Mouse (Mus musculus): ENCODE results near the gene Trnau1ap.

DNA sequence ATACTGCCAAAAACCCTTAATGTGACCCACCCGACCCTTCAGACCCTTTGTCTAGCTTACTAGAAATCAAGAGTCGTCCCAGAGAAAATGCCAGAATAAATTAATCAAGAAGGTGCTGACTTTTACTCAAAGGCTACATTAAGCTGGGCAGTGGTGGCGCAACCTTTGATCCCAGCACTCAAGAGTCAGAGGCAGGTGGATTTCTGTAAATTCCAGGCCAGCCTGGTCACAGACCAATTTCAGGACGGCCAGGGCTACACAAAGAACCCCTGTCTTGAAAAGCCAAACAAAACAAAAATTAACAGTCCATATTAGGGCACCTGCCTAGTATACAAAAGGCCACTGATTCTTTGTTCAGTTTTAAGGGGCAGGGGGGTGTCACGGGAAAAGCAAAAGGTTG, 2.9 kb downstream of the Trnau1ap start:
- TF ChIP-seq POLR2A (IDR thresholded peaks at IDR 0.05; ENCODE audit: control insufficient read depth, extremely low read depth, insufficient read depth, low read length, poor library complexity), result no peak
- no peak for TF ChIP-seq CTCF (IDR thresholded peaks at IDR 0.05; ENCODE audit: borderline replicate concordance, control insufficient read depth, extremely low read depth, insufficient read depth, low read length, poor library complexity)
